Comparison of ENCODE assay signal across 9 mouse cellular contexts in the genomic region with DNA sequence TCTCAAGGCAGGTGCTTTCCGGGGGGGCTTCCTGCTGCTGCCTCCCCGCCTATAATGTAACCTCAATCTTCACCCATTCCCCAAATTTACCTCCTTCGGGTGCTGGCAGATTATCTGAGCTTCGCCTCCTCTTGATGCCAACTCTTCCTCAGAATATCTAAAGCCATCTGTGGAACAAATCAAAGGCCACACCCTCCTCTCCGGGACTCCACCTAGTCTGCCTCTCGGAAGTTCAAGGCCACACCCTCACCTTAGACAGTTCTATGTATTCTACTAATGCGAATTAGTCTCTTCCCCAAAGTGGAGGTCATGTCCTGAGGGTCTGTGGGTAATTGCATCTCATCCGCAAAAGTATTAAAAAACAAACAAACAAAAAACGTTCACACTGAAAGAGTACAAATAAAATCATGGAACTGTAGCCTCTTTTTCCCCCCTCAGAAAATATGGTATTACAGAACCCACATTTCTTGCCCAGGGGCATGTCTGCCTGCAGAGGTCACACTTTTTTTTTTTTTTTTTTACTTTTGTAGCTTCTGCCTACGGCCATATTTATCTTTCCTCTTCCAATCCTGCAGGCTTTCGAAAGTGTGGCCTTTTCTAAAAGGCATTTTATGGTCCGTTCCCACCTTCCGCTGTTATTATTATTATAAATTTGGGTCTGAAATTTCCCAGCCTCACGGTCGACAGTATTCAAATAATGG. TPM values are rescaled to one million over a fixed set of nuclear protein-coding genes. Genes with fewer than 3 reads are reported as not detected.
DNase-seq lines count a peak whose midpoint lies in the region; ATAC-seq and TF ChIP-seq lines count a peak whose summit lies in the region.
"Had no signal": no experiment of that assay in that cellular context is flagged by ENCODE, and none has a peak within 500 bp of the region (broad histone marks: within the 10 kb centered on the region; RNA-seq: fewer than 3 reads in every experiment).

No protein-coding gene starts in this region.

- 15% methylated on average over 15 of the region's 15 CpGs for WGBS in lung, embryonic 14.5 days
- WGBS in embryonic facial prominence, embryonic 14.5 days = 14% methylated on average over 15 of the region's 15 CpGs
- WGBS in limb, embryonic 10.5 days = 18% methylated on average over 15 of the region's 15 CpGs
- WGBS in neural tube, embryonic 14.5 days = 19% methylated on average over 15 of the region's 15 CpGs

- H3K4me1 ChIP-seq in lung, embryonic 14.5 days (ENCODE audit: insufficient read depth) = peaks cover 4% of the 10 kb centered on the region; the same call in 1 of the 2 replicates
- peaks cover 7% of the 10 kb centered on the region; the same call in 1 of the 2 replicates for H3K4me1 ChIP-seq in embryonic facial prominence, embryonic 14.5 days (ENCODE audit: control insufficient read depth, insufficient read depth, low read length)
- H3K4me1 ChIP-seq in limb, embryonic 10.5 days = peaks cover 31% of the 10 kb centered on the region
- H3K4me1 ChIP-seq in neural tube, embryonic 14.5 days (ENCODE audit: control insufficient read depth, insufficient read depth, low read length) = peaks cover 10% of the 10 kb centered on the region; the same call in 1 of the 2 replicates

- H3K4me3 ChIP-seq in lung, embryonic 14.5 days (ENCODE audit: low read depth, low read length) = peak overlapping the region; percentile 54
- peak overlapping the region; percentile 47 for H3K4me3 ChIP-seq in embryonic facial prominence, embryonic 14.5 days (ENCODE audit: low read depth, low read length)
- peak overlapping the region; percentile 73 for H3K4me3 ChIP-seq in limb, embryonic 10.5 days
- peak overlapping the region; percentile 38 for H3K4me3 ChIP-seq in neural tube, embryonic 14.5 days (ENCODE audit: low read depth, low read length)

- H3K9ac ChIP-seq in lung, embryonic 14.5 days = peak overlapping the region; percentile 47
- peak overlapping the region; percentile 73 for H3K9ac ChIP-seq in embryonic facial prominence, embryonic 14.5 days (ENCODE audit: low read depth, low read length)
- H3K9ac ChIP-seq in neural tube, embryonic 14.5 days (replicated peaks; ENCODE audit: low read depth, low read length) = peak overlapping the region; percentile 41

- no peaks in the 10 kb centered on the region for H3K9me3 ChIP-seq in lung, embryonic 14.5 days (ENCODE audit: low read depth, low read length)
- no peaks in the 10 kb centered on the region for H3K9me3 ChIP-seq in embryonic facial prominence, embryonic 14.5 days (ENCODE audit: control insufficient read depth, low read length)
- H3K9me3 ChIP-seq in limb, embryonic 10.5 days (replicated peaks) = no peaks in the 10 kb centered on the region
- no peaks in the 10 kb centered on the region for H3K9me3 ChIP-seq in neural tube, embryonic 14.5 days (ENCODE audit: control insufficient read depth, low read length)

- no peak for TF ChIP-seq CTCF in lung, embryonic 14.5 days (IDR thresholded peaks at IDR 0.05; ENCODE audit: low read depth)

- H3K27me3 ChIP-seq in lung, embryonic 14.5 days (ENCODE audit: insufficient read depth, low read length) = peaks cover 37% of the 10 kb centered on the region
- H3K27me3 ChIP-seq in embryonic facial prominence, embryonic 14.5 days (replicated peaks; ENCODE audit: control insufficient read depth, insufficient read depth, low read length) = peaks cover 27% of the 10 kb centered on the region
- peaks cover 73% of the 10 kb centered on the region for H3K27me3 ChIP-seq in limb, embryonic 10.5 days (ENCODE audit: low read depth, poor library complexity, severe bottlenecking)
- no peaks in the 10 kb centered on the region for H3K27me3 ChIP-seq in neural tube, embryonic 14.5 days (ENCODE audit: control insufficient read depth, insufficient read depth, low read length)

- H3K27ac ChIP-seq in lung, embryonic 14.5 days (ENCODE audit: low read depth) = no peak overlapping the region
- peak overlapping the region; percentile 59; the same call in 1 of the 2 replicates for H3K27ac ChIP-seq in embryonic facial prominence, embryonic 14.5 days (replicated peaks; ENCODE audit: low read depth, low read length)
- peak overlapping the region; percentile 86 for H3K27ac ChIP-seq in limb, embryonic 10.5 days
- H3K27ac ChIP-seq in neural tube, embryonic 14.5 days (ENCODE audit: low read depth, low read length) = peak overlapping the region; percentile 92

- no peaks in the 10 kb centered on the region for H3K36me3 ChIP-seq in lung, embryonic 14.5 days (ENCODE audit: insufficient read depth)
- no peaks in the 10 kb centered on the region for H3K36me3 ChIP-seq in embryonic facial prominence, embryonic 14.5 days (ENCODE audit: control insufficient read depth, insufficient read depth, low read length)
- no peaks in the 10 kb centered on the region for H3K36me3 ChIP-seq in limb, embryonic 10.5 days
- no peaks in the 10 kb centered on the region for H3K36me3 ChIP-seq in neural tube, embryonic 14.5 days (ENCODE audit: control insufficient read depth, insufficient read depth, low read length)

- H3K4me2 ChIP-seq in lung, embryonic 14.5 days = peak overlapping the region; percentile 96
- peak overlapping the region; percentile 94 for H3K4me2 ChIP-seq in embryonic facial prominence, embryonic 14.5 days (ENCODE audit: low read depth, low read length)
- H3K4me2 ChIP-seq in neural tube, embryonic 14.5 days (ENCODE audit: low read depth, low read length) = peak overlapping the region; percentile 61

- ATAC-seq in lung, embryonic 14.5 days (ENCODE audit: insufficient read depth) = no peak
- ATAC-seq in embryonic facial prominence, embryonic 14.5 days (ENCODE audit: low read depth) = no peak
- no peak for ATAC-seq in neural tube, embryonic 14.5 days (ENCODE audit: low read depth)
- no peak for ATAC-seq in erythroid progenitor cell, adult 5-6 weeks (replicated peaks; ENCODE audit: low FRiP score, poor library complexity, severe bottlenecking)

- no peak for DNase-seq in lung, embryonic 14.5 days
- no peak for DNase-seq in lung, postnatal 14 days
- no peak for DNase-seq in embryonic facial prominence, embryonic 14.5 days (ENCODE audit: low spot score)
- DNase-seq in limb, embryonic 10.5 days (ENCODE audit: low spot score) = no peak
- DNase-seq in gastrocnemius, postnatal 36 days = no peak
- no peak for DNase-seq in natural killer cell, adult 2 months (ENCODE audit: low spot score in 2 of 2)
- DNase-seq: lung, adult 2 months had no signal

- intact Hi-C loops in gastrocnemius, postnatal 36 days (cut with DNase I) = no loop called here

RNA-seq across cellular contexts. Expression of gene Rnf19b, which starts 10.2 kb away (rescaled TPM):
- 7.9 and 8.5 TPM in 2 replicates for polyA plus RNA-seq in lung, embryonic 14.5 days (2014; fragmentation: Nextera tagmentation; extraction: Ambion mirVana)
- polyA plus RNA-seq in embryonic facial prominence, embryonic 14.5 days (2014; fragmentation: Nextera tagmentation; extraction: Ambion mirVana) = 9.7 and 11.3 TPM in 2 replicates
- polyA plus RNA-seq in limb, embryonic 10.5 days (2016; fragmentation: Nextera tagmentation; extraction: Ambion mirVana) = 8.0 and 9.1 TPM in 2 replicates
- polyA plus RNA-seq in neural tube, embryonic 14.5 days (2014; fragmentation: Nextera tagmentation; extraction: Ambion mirVana) = 36.3 and 37.3 TPM in 2 replicates
- total RNA-seq in gastrocnemius, postnatal 36 days (2021) = 10 to 100 TPM; 20.3 to 22.7 TPM
- 5.4 and 5.9 TPM in 2 replicates for total RNA-seq in erythroid progenitor cell, adult 5-6 weeks (2015; ENCODE audit: low replicate concordance)
- total RNA-seq in erythroid progenitor cell, adult 5-6 weeks (2017; ENCODE audit: low replicate concordance) = 15.3 and 22.7 TPM in 2 replicates

RNA-seq across cellular contexts. Expression of gene Ak2, which starts 56.1 kb away (rescaled TPM):
- polyA plus RNA-seq in lung, embryonic 14.5 days (2014; fragmentation: Nextera tagmentation; extraction: Ambion mirVana) = 138 and 148 TPM in 2 replicates
- 135 and 142 TPM in 2 replicates for polyA plus RNA-seq in embryonic facial prominence, embryonic 14.5 days (2014; fragmentation: Nextera tagmentation; extraction: Ambion mirVana)
- polyA plus RNA-seq in limb, embryonic 10.5 days (2016; fragmentation: Nextera tagmentation; extraction: Ambion mirVana) = 236 and 271 TPM in 2 replicates
- polyA plus RNA-seq in neural tube, embryonic 14.5 days (2014; fragmentation: Nextera tagmentation; extraction: Ambion mirVana) = 57.1 and 60.0 TPM in 2 replicates
- 10 to 100 TPM; 28.1 to 34.1 TPM for total RNA-seq in gastrocnemius, postnatal 36 days (2021)
- 29.2 and 36.9 TPM in 2 replicates for total RNA-seq in erythroid progenitor cell, adult 5-6 weeks (2015; ENCODE audit: low replicate concordance)
- total RNA-seq in erythroid progenitor cell, adult 5-6 weeks (2017; ENCODE audit: low replicate concordance) = 25.0 and 34.1 TPM in 2 replicates

RNA-seq across cellular contexts. Expression of gene Tmem54, which starts 57.5 kb away (rescaled TPM):
- polyA plus RNA-seq in lung, embryonic 14.5 days (2014; fragmentation: Nextera tagmentation; extraction: Ambion mirVana) = 11.9 and 13.1 TPM in 2 replicates
- polyA plus RNA-seq in embryonic facial prominence, embryonic 14.5 days (2014; fragmentation: Nextera tagmentation; extraction: Ambion mirVana) = 6.9 and 8.4 TPM in 2 replicates
- polyA plus RNA-seq in limb, embryonic 10.5 days (2016; fragmentation: Nextera tagmentation; extraction: Ambion mirVana) = 6.8 and 7.3 TPM in 2 replicates
- 0.32 TPM in 1 of 2 replicates, not detected in the other for polyA plus RNA-seq in neural tube, embryonic 14.5 days (2014; fragmentation: Nextera tagmentation; extraction: Ambion mirVana)
- total RNA-seq in gastrocnemius, postnatal 36 days (2021) = not detected
- not detected in 2 replicates for total RNA-seq in erythroid progenitor cell, adult 5-6 weeks (2015; ENCODE audit: low replicate concordance)
- not detected in 2 replicates for total RNA-seq in erythroid progenitor cell, adult 5-6 weeks (2017; ENCODE audit: low replicate concordance)
